In genomic region chrX:97069816-97070215, GRCm38 (mm10) we compare ENCODE assay signal across 11 mouse cellular contexts. TPM values are rescaled to one million over a fixed set of nuclear protein-coding genes. Genes with fewer than 3 reads are reported as not detected.
A peak's percentile ranks its signal among the peaks of the same experiment; 100 is the strongest.
DNase-seq lines count a peak whose midpoint lies in the region; ATAC-seq and TF ChIP-seq lines count a peak whose summit lies in the region.
"Had no signal": no experiment of that assay in that cellular context is flagged by ENCODE, and none has a peak within 500 bp of the region (broad histone marks: within the 10 kb centered on the region; RNA-seq: fewer than 3 reads in every experiment).

No protein-coding gene starts in this region.

- H3K27ac ChIP-seq in forebrain, embryonic 16.5 days (ENCODE audit: low read length) = no peak overlapping the region
- no peak overlapping the region for H3K27ac ChIP-seq in limb, embryonic 11.5 days (replicated peaks; ENCODE audit: low read depth, low read length)
- no peak overlapping the region for H3K27ac ChIP-seq in lung, postnatal 0 days (ENCODE audit: low read length)

- no peak overlapping the region for H3K4me3 ChIP-seq in forebrain, embryonic 16.5 days (replicated peaks; ENCODE audit: low read length)
- H3K4me3 ChIP-seq in limb, embryonic 11.5 days (ENCODE audit: low read depth, low read length) = no peak overlapping the region
- H3K4me3 ChIP-seq in lung, postnatal 0 days (ENCODE audit: low read depth, low read length) = no peak overlapping the region
- H3K4me3 ChIP-seq: megakaryocyte, embryonic 14.5 days had no signal

- no peak for TF ChIP-seq EP300 in lung, postnatal 0 days (IDR thresholded peaks at IDR 0.05)

- 22% methylated on average over 11 of the region's 11 CpGs for WGBS in forebrain, embryonic 16.5 days
- 13% methylated on average over 11 of the region's 11 CpGs for WGBS in limb, embryonic 11.5 days
- 15% methylated on average over 10 of the region's 11 CpGs for WGBS in lung, postnatal 0 days

- H3K36me3 ChIP-seq in forebrain, embryonic 16.5 days (ENCODE audit: control insufficient read depth, insufficient read depth) = no peaks in the 10 kb centered on the region
- H3K36me3 ChIP-seq in limb, embryonic 11.5 days (ENCODE audit: control insufficient read depth, insufficient read depth, low read length) = no peaks in the 10 kb centered on the region
- no peaks in the 10 kb centered on the region for H3K36me3 ChIP-seq in lung, postnatal 0 days (ENCODE audit: insufficient read depth, low read length)

- H3K9ac ChIP-seq in forebrain, embryonic 16.5 days (replicated peaks; ENCODE audit: low read depth, low read length) = no peak overlapping the region
- H3K9ac ChIP-seq in limb, embryonic 11.5 days (ENCODE audit: low read length) = no peak overlapping the region
- H3K9ac ChIP-seq in lung, postnatal 0 days (replicated peaks; ENCODE audit: low read depth) = no peak overlapping the region

- ATAC-seq in forebrain, embryonic 16.5 days = peak; percentile 97
- peak; percentile 82; the same call in 1 of the 2 replicates for ATAC-seq in limb, embryonic 11.5 days (ENCODE audit: insufficient number of reproducible peaks, low FRiP score, low TSS enrichment, low read depth)
- ATAC-seq in lung, postnatal 0 days = no peak
- ATAC-seq: Patski had no signal

- TF ChIP-seq CTCF in lung, postnatal 0 days (IDR thresholded peaks at IDR 0.05) = no peak

- peak overlapping the region; percentile 30 for H3K4me2 ChIP-seq in forebrain, embryonic 16.5 days (ENCODE audit: low read length)
- no peak overlapping the region for H3K4me2 ChIP-seq in limb, embryonic 11.5 days (ENCODE audit: low read depth, severe bottlenecking)
- no peak overlapping the region for H3K4me2 ChIP-seq in lung, postnatal 0 days (replicated peaks; ENCODE audit: low read depth, low read length)

- no peaks in the 10 kb centered on the region for H3K4me1 ChIP-seq in forebrain, embryonic 16.5 days (replicated peaks; ENCODE audit: control insufficient read depth, insufficient read depth, low read length)
- H3K4me1 ChIP-seq in limb, embryonic 11.5 days (ENCODE audit: control insufficient read depth, insufficient read depth, low read length) = no peaks in the 10 kb centered on the region
- H3K4me1 ChIP-seq in lung, postnatal 0 days (ENCODE audit: insufficient read depth, low read depth, low read length) = no peaks in the 10 kb centered on the region
- H3K4me1 ChIP-seq: megakaryocyte, embryonic 14.5 days had no signal

- DNase-seq in ovary, postnatal 36 days (ENCODE audit: low spot score) = peak; percentile 10
- DNase-seq in ovary, postnatal 10 days (ENCODE audit: low spot score) = no peak
- DNase-seq in limb, embryonic 11.5 days (ENCODE audit: low spot score) = peak; percentile 43
- peak; percentile 18 for DNase-seq in right cerebral cortex, postnatal 4 days
- no peak for DNase-seq in heart, adult 9 months (ENCODE audit: low spot score in 2 of 2)
- DNase-seq in urinary bladder, postnatal 10 days (ENCODE audit: low spot score) = no peak
- no peak for DNase-seq in lung, postnatal 0 days (ENCODE audit: low spot score)

- peaks cover 3% of the 10 kb centered on the region for H3K27me3 ChIP-seq in forebrain, embryonic 16.5 days (replicated peaks; ENCODE audit: control insufficient read depth, insufficient read depth, low read length)
- peaks cover 6% of the 10 kb centered on the region for H3K27me3 ChIP-seq in limb, embryonic 11.5 days (ENCODE audit: control insufficient read depth, insufficient read depth, low read length)
- H3K27me3 ChIP-seq in lung, postnatal 0 days (replicated peaks; ENCODE audit: insufficient read depth, low read length) = no peaks in the 10 kb centered on the region

- no peaks in the 10 kb centered on the region for H3K9me3 ChIP-seq in forebrain, embryonic 16.5 days (ENCODE audit: control insufficient read depth, low read length)
- no peaks in the 10 kb centered on the region for H3K9me3 ChIP-seq in limb, embryonic 11.5 days (ENCODE audit: control insufficient read depth, low read length)
- no peaks in the 10 kb centered on the region for H3K9me3 ChIP-seq in lung, postnatal 0 days (ENCODE audit: low read length)

RNA-seq across cellular contexts. Expression of gene Pgr15l, which starts 2.6 kb away (rescaled TPM):
- polyA plus RNA-seq in forebrain, embryonic 16.5 days (2015; fragmentation: Nextera tagmentation; extraction: Ambion mirVana) = 0.04 TPM in 1 of 2 replicates, not detected in the other
- polyA plus RNA-seq in limb, embryonic 11.5 days (2014; fragmentation: Nextera tagmentation; extraction: Ambion mirVana) = not detected in 2 replicates
- polyA plus RNA-seq in lung, postnatal 0 days (2015; fragmentation: Nextera tagmentation; extraction: Ambion mirVana) = not detected in 2 replicates
- polyA plus RNA-seq: heart, embryonic 14.5 days; Patski had no signal

Comparison
In these comparisons a context has a peak if more than half of its experiments do, and no peak if none do; other contexts are left out.
1. DNase-seq: peak in ovary, postnatal 36 days (single experiment), limb, embryonic 11.5 days (single experiment) and right cerebral cortex, postnatal 4 days (single experiment); none in ovary, postnatal 10 days (single experiment), heart, adult 9 months (0 of 2), urinary bladder, postnatal 10 days (single experiment) and lung, postnatal 0 days (single experiment).